Mouse (Mus musculus): Measurements from ENCODE around the gene Srf.

Gene Srf

DNA sequence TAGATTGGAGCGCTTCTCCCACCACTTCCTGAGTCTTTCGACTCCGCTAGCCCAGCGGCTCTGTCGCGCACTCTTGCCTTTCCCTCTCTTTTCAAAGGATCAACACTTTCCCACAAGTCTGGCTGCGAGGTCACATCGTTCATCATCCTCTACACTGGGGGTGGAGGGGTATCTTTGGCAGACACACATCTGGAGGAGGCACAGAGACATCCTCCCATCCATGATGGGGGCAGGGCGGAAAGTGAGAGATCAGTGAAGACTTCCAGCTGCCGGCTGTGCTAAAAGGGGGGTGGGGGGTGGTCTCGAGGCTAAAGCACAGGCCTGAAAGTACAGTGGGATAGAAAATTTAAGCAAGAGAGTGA, 590 bp upstream of the Srf start:
- DNase-seq (ENCODE audit: low spot score in 2 of 2) = no peak

DNA sequence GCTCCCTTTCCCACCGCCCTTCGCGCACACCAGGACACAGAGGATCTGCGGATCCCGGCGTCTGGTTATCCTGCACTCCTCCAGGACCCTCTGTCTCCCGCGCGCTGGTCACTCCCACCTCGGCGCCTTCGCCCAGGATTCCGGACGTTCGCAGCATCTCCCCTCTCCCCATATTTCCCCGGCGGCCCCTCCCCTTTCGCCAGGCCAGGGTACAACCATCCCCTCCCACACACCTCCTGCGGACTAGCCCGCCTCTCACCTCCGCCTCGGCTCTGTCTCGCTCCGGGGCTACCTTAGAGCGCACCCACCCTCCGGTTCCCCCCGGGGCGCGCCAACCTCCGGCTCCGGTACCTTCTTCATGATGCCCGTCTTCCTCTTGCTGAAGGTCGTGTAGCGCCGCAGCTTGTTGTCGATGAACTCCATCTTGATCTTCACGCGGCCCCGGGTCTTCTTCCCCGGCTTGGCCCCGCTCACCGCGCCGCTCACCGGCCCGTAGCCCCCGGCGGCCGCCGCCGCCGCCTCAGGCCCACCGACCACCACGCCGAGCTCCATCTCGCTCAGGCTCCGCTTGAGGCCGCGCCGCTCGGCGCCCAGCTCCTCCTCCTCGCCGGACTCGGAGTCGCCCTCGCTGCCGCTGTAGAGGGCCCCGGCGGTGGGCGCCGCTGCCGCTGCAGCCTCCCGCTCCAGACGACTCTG, 850 bp downstream of the Srf start:
- DNase-seq (ENCODE audit: low spot score in 2 of 2) = peak; percentile 52 to 79

DNA sequence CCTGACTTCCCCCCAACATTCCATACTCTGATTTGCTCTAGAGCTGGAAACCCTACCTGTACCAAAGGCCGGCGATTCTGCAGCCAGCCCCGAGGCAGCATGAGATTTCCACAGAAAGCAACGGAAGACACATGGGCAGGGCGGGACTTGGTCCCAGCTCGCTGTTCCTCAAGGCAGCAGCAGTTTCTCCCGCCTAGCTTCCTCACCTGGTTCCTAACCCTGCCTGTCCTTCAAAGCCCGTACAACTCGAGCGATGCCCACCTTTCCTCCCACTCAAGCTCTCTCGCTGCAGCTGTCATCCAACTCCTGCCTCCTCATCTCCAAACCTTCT, 1.4 kb downstream of the Srf start:
- no peak for DNase-seq (ENCODE audit: low spot score in 2 of 2)

DNA sequence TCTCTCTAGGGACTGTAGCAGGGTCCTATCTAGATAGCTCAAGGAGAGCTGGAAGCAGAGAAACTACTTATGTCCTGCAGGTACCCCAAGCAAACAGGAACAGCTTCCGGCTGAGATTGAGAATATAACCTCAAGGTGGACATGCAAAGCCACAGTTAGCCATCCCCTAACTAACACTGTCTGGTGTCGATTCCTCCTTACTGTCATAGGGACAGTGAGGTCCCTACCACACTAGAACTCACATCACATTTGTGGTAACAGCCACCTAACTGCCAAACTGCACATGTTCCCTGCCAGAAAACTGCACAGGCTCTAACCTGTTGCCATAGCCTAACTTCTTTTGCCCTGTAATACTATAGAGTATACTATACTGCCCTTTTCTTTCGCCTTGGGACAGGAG, 2.0 kb downstream of the Srf start:
- DNase-seq (ENCODE audit: low spot score in 2 of 2) = no peak

DNA sequence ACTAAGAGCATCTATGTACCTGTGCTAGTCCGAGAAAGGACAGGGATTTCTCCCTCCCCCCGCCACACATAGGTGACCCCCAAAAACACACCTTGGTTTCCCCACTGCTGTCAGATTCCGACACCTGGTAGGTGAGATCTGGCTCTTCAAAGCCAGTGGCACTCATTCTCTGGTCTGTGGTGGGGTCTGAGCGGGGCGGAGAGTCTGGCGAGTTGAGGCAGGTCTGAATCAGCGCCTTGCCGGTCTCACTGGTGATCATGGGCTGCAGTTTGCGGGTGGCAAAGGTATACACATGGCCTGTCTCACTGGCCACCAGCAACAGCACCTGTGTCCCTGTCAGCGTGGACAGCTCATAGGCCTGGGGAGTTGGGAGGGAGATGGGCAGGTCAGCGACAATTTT, 2.5 kb downstream of the Srf start:
- DNase-seq (ENCODE audit: low spot score in 2 of 2) = no peak

GRCm38 (mm10) chr17:46552841-46553423, 3.0 kb downstream of the Srf start:
- peak; percentile 49 to 73 for DNase-seq (ENCODE audit: low spot score in 2 of 2)

DNA sequence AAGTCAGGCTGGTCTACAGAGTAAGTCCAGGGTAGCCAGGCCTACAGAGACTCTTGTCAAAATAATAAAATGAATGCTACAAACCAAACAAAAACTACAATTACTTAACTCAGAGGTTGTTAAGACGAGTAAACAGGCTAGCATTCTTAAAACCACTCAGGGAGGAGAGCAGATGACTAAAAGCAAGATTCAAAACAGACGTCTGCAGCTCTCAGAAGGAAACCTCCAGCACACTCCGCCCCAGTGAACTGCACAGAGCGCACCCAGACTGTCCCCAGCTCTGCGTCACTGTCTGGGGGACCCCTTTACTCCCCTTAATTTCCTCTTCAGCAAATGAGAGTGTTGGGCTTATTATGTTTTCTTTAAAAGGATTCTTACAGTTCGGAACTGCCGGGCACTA, 3.8 kb downstream of the Srf start:
- no peak for DNase-seq (ENCODE audit: low spot score in 2 of 2)

GRCm38 (mm10) chr17:46551369-46551768, 4.6 kb downstream of the Srf start:
- no peak for DNase-seq (ENCODE audit: low spot score in 2 of 2)

DNA sequence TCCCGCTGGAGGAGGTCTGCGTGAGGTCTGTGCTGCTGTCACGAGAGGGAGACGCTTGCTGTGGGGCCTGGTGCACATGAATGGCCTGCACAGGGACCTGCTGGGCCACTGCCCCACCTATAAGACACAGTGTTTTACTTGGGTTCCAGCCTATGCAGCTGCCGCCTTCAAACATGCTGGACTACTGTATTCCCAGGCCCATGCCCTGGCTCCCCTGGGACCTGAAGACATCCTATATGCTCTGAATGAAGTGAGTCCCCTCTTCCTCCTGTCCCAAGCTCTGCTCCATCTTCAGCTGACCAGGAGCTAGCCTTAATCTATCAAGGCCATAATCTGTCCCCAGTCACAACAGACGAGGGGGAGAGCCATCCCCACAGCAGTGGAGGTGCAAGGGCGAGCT, 5.1 kb downstream of the Srf start:
- DNase-seq (ENCODE audit: low spot score in 2 of 2) = no peak

GRCm38 (mm10) chr17:46549642-46550041, 6.3 kb downstream of the Srf start:
- no peak for DNase-seq (ENCODE audit: low spot score in 2 of 2)

DNA sequence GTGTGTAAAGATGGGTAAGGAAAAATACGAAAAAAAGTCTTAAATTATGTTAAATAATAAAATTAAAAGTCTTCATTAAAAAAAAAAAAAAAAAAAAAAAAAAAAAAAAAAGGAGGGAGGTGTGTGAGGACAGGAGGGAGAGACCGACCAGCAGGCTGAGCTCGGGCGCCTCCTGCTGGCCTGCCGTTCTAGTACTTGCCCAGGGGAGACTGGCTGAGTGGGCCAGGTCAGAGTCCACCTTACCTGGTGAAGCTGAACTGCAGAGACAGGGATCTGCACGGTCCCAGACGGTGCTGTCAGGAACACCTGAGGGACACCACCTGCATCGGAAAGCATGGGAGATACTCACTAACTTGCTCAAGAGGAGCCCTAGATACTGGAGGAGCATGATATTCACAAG, 6.8 kb downstream of the Srf start:
- DNase-seq (ENCODE audit: low spot score in 2 of 2) = peak; percentile 56 to 76

GRCm38 (mm10) chr17:46548741-46549140, 7.2 kb downstream of the Srf start:
- DNase-seq (ENCODE audit: low spot score in 2 of 2) = no peak

GRCm38 (mm10) chr17:46547923-46548322, 8.1 kb downstream of the Srf start:
- DNase-seq (ENCODE audit: low spot score in 2 of 2) = no peak

DNA sequence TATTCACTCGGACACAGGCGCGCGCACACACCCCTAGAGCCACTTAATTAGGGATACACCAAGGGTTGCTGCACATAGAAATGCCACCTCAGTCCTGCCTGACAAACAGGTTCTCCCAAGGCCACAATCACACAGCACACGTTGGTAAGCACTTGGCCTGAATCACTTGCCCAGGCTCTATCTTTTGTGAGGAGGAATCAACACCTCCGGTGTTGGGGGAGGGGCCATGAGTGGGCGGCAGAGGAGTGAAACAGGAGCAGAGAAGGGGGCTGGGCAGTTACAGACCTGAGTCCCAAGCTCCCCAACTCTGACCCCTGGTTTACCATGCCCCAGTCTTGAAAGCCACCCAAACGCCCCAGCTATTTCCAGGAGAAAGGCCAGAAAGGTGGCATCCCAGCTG, 9.0 kb downstream of the Srf start:
- DNase-seq (ENCODE audit: low spot score in 2 of 2) = no peak

DNA sequence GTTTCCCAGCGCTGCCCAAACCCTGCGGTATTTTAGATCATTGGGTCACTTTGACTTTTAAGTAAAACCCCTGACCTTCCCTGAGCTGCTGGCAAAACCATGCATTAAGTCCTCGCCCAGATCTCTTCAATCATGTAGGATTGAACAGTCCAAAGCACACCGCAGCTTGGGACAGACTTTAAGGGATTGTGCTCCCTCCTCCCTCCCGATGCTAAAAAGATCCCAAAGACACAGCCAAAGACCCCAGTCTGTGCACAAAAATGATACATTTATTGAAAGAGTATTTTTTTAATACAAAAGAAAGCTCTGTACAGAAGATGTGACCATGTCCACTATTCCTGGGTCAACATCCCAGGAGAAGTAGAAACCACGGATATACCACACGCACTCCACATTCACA, 9.4 kb downstream of the Srf start:
- no peak for DNase-seq (ENCODE audit: low spot score in 2 of 2)

- DNase-seq (ENCODE audit: low spot score in 2 of 2) = peak in 1 of 2 experiments; percentile 70
Observed at GRCm38 (mm10) chr17:46545813-46546564, 10.0 kb downstream of the Srf start, which contains the start of gene Cul9. Cul9 (minus strand) TSS chr17:46546388.

DNA sequence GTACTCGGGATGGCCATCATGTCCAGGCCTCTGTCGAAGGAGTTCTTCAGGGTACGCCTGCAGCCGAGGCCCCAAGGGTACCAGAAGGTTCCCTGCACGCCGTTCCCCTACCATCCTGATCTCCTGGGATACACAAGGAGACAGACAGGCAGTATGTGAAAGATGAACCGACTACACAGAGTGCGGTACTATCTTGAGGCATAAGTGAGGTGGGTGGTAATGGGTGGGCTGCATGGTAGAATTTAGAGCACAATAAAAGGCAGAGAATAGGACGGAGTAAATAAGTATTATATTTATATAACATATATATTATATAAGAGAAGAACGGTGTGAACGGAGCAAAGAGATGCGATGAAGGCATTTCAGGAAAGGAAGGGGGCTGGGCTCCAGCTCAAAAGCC, 12.3 kb downstream of the Srf start:
- no peak for DNase-seq (ENCODE audit: low spot score in 2 of 2)

DNA sequence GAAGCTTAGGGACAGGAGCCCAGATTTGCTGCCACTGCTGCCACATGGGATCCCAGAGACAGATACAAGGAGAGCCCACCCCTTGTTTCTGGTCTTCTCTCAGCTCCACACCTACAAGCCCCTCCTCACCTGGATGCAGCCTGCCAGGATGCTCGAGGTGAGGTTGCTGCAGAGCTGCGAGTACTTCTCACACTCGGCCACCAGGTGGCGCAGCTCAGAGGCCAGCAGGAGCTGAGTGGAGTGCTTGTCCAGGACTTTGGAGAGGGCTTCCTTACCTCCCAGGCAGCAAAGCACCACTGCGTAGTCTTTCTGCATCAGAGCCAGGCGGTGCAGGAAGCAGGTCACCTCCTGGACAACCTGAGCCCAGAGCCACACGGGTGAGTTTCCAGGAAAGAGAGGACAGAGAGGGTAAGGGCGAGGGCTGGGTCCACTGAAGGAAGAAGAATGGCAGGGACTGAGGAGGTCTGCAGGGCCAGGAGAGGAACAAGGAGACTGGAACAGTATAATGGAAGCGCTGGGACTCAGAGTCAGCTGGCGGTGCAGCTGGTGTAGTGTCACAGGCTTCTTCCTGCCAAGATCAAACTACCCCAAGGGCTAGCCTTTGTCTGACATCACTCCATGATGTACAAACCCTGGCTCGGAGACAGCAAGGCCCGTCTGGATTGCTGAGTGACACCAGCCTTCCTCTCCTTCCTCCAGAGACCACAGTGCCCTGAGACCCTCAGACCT, 30.2 kb downstream of the Srf start:
- peak; percentile 68 to 90 for DNase-seq (ENCODE audit: low spot score in 2 of 2)

- DNase-seq (ENCODE audit: low spot score in 2 of 2) = peak in 1 of 2 experiments; percentile 60
Observed at GRCm38 (mm10) chr17:46525065-46525464, 30.9 kb downstream of the Srf start.

DNA sequence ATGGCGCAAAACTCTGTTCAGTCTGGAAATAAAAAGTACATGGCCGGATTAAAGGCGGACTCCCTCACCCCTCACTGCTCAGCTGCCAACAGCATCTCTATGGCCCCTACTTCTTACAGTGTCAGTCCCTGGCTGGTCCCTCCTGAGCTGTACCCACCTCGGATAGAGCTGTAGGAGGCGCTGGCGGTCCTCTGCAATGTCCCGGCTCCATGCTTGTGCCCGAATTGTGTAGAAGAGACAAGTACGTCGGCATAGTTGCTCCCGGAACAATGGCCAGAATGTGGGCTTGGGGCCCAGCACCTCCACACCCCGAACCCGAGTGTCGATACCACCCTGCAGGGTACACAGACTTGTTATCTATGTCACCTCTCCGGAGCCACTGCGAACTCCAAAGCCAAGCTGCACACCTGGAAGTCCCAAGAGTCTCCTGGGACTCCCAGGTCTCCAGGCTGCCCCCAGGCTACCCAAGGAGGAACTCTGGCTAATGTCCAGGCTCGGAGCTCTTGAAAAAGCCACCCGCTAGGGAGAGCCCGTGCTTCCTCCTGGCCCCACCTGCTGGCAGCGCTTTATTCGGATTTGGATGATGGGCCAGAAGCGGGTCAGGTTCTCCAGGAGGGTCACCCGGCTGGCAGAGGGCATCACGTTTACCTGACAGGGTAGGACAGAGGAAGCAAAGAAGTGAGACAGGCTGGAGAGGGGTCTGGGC, 33.9 kb downstream of the Srf start:
- DNase-seq (ENCODE audit: low spot score in 2 of 2) = peak in 1 of 2 experiments; percentile 56

DNA sequence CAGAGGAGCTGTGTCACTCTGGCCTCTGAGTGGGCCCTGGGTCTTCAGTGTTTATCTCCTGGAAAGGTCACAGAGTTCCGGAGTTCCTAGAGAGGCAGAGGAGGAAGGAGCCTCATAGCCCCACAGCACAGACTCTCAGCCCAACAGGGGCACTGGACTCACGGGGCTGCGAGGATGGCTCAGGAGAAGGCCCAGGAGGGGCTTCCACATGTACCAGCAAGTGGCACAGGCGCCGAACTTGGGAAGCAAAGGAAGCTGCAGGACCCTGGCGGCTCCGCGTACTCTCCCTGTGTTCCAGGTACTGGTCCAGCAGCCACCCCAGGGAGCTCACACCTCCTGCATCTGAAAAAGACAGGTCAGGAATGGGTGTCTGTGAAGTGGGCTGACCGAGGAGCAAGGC, 34.8 kb downstream of the Srf start:
- DNase-seq (ENCODE audit: low spot score in 2 of 2) = peak in 1 of 2 experiments; percentile 60

Measured in spleen, postnatal 4 days (tissue).